Mouse (Mus musculus): Measurements from ENCODE around the gene Mcam.

Mcam gene

DNA sequence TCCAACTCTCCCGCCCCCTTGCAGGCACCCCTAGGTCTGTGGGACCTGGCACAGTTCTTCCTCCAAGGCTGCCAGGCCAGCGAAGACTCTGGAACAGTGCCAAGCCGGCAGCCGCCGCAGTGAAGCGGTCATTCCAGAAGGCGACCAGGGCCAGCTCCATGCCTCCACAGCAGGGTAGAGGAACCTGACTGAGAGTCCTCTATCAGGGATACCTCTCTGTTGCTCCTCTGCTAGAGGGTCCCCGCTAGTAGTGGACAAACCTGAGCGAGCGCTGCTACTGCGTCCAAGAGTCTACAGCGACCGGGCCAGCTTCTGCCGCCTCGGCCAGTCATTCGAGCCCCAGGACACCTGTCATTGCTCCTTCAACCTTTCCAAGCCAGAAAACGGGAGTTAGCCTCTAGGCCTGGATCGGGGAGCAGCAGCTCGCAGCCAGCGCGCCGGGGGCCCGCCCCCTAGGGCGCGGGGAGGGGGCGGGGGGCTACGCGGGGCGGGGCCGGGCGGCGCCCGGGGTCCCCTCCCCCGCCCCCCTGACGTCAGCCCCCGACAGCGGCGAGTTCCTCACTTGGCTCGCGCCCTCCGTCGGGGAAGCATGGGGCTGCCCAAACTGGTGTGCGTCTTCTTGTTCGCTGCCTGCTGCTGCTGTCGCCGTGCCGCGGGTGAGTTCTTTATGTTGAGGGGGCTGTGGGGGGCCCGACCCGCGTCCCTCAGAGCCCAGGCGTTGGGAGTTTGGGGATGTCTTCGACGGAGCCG lies at the start of gene Mcam:
TSS of gene Mcam (plus strand) at position 369 of the 750 bp plus-strand sequence.
- in situ Hi-C loops (cut with MboI, MseI): no loop called here

GRCm38 (mm10) chr9:44084659-44085229 lies 49.5 kb upstream of the Mcam start:
- in situ Hi-C loops (cut with MboI, MseI): loop anchor here (25.0 kb wide), 1 partner anchor 547 kb away; no protein-coding TSS in a partner anchor

DNA sequence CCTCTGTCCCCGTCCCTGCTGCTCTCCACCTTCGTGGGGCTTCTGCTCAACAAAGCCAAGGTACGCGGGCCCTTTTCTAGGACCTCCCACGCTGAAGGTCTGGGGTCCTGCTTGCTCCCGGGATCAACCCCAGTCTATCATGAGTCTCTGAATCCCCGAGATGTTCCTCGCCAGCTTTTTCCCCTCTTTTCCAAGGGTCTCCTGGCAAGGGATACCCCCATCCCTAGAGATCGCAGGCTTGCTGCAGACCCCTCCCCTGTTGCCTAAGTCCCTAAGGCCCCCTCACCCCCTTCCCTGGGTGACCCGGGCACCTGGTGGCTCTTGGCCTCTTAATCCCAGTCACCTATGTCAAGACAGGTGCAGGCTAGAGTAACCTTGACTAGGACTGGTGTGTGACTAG lies 49.0 kb upstream of the Mcam start:
- in situ Hi-C loops (cut with MboI, MseI): loop anchor here (25.0 kb wide), 1 partner anchor 548 kb away; no protein-coding TSS in a partner anchor

- in situ Hi-C loops (cut with MboI, MseI): loop anchor here (25.0 kb wide), 1 partner anchor 549 kb away; no protein-coding TSS in a partner anchor
Observed at GRCm38 (mm10) chr9:44085741-44086665, 48.3 kb upstream of the Mcam start.

DNA sequence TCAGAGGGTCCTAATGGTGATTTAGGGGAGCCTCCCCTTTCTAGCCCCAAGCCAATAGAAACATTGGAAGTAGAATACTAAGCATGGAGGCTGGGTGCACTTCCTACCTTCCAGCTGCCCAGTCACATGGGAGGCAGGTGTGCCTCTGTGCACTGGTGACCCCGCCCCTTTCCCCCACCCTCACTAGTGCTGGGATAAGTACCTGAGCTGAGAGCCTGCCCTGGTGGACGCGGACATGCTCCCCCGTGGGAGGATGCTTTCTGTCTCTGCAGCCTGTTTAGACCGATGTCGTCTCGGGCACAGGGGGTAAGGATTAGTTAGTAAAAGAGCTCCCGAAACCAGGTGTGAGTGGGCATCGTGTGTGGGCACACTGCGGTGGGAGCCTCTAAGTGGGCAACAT lies 47.3 kb upstream of the Mcam start:
- in situ Hi-C loops (cut with MboI, MseI): loop anchor here (25.0 kb wide), 1 partner anchor 550 kb away; no protein-coding TSS in a partner anchor

DNA sequence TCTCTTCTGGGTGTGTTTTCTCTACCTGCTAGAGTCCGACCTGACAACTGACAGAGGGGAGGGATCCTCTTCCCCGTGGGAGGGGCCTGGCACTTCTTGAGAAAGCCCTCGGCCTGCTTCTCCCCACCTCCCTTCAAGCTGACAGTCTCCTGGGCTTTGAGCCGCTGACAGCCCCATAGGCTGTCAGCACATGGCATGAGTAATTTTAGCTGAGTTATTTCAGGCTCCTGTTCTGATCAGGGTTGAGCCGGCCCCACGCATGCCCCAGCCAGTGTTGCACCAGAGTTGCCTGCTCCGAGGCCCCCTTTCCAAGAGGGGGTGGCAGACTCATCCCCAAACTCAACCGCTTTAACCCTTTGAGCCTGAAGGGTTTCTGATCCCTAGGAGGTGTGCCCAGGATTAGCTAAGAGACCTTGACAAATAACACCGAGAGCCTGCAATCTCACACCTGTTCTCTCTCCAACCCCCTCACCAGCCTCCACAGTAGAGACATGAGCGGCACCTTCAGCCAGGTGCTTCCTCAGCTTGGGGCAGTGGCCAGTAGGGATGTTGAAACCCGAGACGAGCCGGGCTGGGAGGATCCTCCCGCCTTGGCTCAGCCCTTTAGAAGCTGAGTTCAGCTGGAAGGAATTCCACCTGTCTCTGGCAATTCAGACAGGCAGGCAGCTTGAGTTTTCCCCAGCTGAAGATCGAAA lies 46.4 kb upstream of the Mcam start:
- in situ Hi-C loops (cut with MboI, MseI): loop anchor here (25.0 kb wide), 1 partner anchor 551 kb away; no protein-coding TSS in a partner anchor

- in situ Hi-C loops (cut with MboI, MseI): loop anchor here (25.0 kb wide), 1 partner anchor 552 kb away; no protein-coding TSS in a partner anchor
Observed at GRCm38 (mm10) chr9:44088877-44089608, 45.2 kb upstream of the Mcam start.

- in situ Hi-C loops (cut with MboI, MseI): loop anchor here (25.0 kb wide), 1 partner anchor 557 kb away; no protein-coding TSS in a partner anchor
Observed at GRCm38 (mm10) chr9:44093612-44094503, 40.4 kb upstream of the Mcam start.

- in situ Hi-C loops (cut with MboI, MseI): loop anchor here (25.0 kb wide), 1 partner anchor 557 kb away; no protein-coding TSS in a partner anchor
Observed at GRCm38 (mm10) chr9:44094737-44095136, 39.5 kb upstream of the Mcam start.

DNA sequence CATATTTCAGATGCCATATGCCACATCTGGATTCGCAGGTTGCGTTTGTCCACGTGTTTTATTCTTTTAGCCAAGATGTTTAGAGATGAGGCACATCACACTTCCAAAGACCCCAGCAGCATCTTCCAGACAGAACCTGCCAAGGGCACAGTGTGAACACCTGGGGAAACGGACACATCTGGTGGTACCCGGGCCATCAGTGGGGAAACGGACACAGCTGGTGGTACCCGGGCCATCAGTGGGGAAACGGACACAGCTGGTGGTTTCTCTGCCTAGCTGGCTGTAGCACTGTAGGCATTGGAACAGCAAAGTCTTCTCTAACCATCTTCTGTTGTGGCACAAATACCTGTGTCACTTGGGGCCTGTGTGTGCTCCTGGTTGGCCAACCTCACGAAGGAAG lies 38.5 kb upstream of the Mcam start:
- in situ Hi-C loops (cut with MboI, MseI): loop anchor here (25.0 kb wide), 1 partner anchor 558 kb away; no protein-coding TSS in a partner anchor

- in situ Hi-C loops (cut with MboI, MseI): loop anchor here (25.0 kb wide), 1 partner anchor 559 kb away; no protein-coding TSS in a partner anchor
Observed at GRCm38 (mm10) chr9:44096536-44096935, 37.7 kb upstream of the Mcam start.

- in situ Hi-C loops (cut with MboI, MseI): no loop called here
Observed at GRCm38 (mm10) chr9:44101490-44101889, 32.8 kb upstream of the Mcam start, which contains the start of gene Mfrp. TSS of gene Mfrp (plus strand) at chr9:44101729.

GRCm38 (mm10) chr9:44104881-44105280 lies 29.4 kb upstream of the Mcam start:
- in situ Hi-C loops (cut with MboI, MseI): no loop called here

GRCm38 (mm10) chr9:44105781-44106180 lies 28.5 kb upstream of the Mcam start:
- in situ Hi-C loops (cut with MboI, MseI): no loop called here

DNA sequence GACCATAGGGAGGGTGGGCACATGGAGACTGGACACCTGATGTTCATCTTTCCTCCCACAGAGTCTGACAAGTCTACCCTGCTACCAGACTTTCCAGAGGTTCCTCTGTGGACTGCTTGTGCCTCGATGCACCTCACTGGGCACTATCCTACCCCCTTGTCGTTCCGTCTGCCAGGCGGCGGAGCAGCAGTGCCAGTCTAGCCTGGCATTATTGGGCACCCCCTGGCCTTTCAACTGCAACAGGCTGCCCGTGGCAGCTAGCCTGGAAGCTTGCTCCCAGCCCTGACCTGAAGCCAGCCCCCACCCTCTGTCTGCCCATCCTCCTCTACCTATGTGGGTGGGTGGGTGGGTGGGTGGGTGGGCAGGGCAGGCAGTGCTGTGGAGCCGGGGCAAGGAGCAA lies 28.1 kb upstream of the Mcam start:
- in situ Hi-C loops (cut with MboI, MseI): no loop called here

GRCm38 (mm10) chr9:44106596-44106995 lies 27.7 kb upstream of the Mcam start:
- in situ Hi-C loops (cut with MboI, MseI): no loop called here

GRCm38 (mm10) chr9:44107110-44107509 lies 27.2 kb upstream of the Mcam start, which contains the start of gene C1qtnf5:
TSS of gene C1qtnf5 (plus strand) at chr9:44107245.
- in situ Hi-C loops (cut with MboI, MseI): no loop called here

- in situ Hi-C loops (cut with MboI, MseI): no loop called here
Observed at GRCm38 (mm10) chr9:44107557-44108179, 26.6 kb upstream of the Mcam start.
